Mouse (Mus musculus): ENCODE results near the gene Spag9. TPM values are rescaled to one million over a fixed set of nuclear protein-coding genes. Genes with fewer than 3 reads are reported as not detected.

The Spag9 gene
- polyA plus RNA-seq, 1 experiment from 2014 or later: 17.8 TPM

- peak overlapping the region; percentile 38; the same call in 1 of the 2 replicates for H3K4me2 ChIP-seq (ENCODE audit: low read depth, low read length)
Measured at GRCm38 (mm10) chr11:94161867-94162581, 166.1 kb downstream of the Spag9 start.

GRCm38 (mm10) chr11:94163005-94163767 lies 167.3 kb downstream of the Spag9 start:
- WGBS: 68% methylated on average over 9 of the region's 9 CpGs
- H3K27ac ChIP-seq (ENCODE audit: low read length): peak overlapping the region; percentile 3; the same call in 1 of the 2 replicates
- H3K9ac ChIP-seq (ENCODE audit: low read depth, low read length): no peak overlapping the region
- no peaks in the 10 kb centered on the region for H3K27me3 ChIP-seq (replicated peaks; ENCODE audit: control insufficient read depth, insufficient read depth, low read length)
- no peaks in the 10 kb centered on the region for H3K9me3 ChIP-seq (ENCODE audit: control insufficient read depth, low read length)
- no peaks in the 10 kb centered on the region for H3K36me3 ChIP-seq (ENCODE audit: control insufficient read depth, insufficient read depth, low read length)
- H3K4me1 ChIP-seq (ENCODE audit: control insufficient read depth, insufficient read depth, low read length): peaks cover 37% of the 10 kb centered on the region
- H3K4me2 ChIP-seq (ENCODE audit: low read depth, low read length): no peak overlapping the region
- H3K4me3 ChIP-seq (ENCODE audit: low read length): no peak overlapping the region
- no peak for ATAC-seq

More at GRCm38 (mm10) chr11:94161867-94162581, 166.1 kb downstream of the Spag9 start:
- WGBS: 82% methylated on average over 11 of the region's 11 CpGs
- Histone ChIP-seq H3K9me3 (ENCODE audit: control insufficient read depth, low read length) (no peaks in the 10 kb centered on the region), H3K4me1 (ENCODE audit: control insufficient read depth, insufficient read depth, low read length) (peaks cover 37% of the 10 kb centered on the region), H3K27me3 (replicated peaks; ENCODE audit: control insufficient read depth, insufficient read depth, low read length) (no peaks in the 10 kb centered on the region), H3K9ac (ENCODE audit: low read depth, low read length) (peak overlapping the region; percentile 41; the same call in 1 of the 2 replicates), H3K27ac (ENCODE audit: low read length) (peak overlapping the region; percentile 95), H3K4me3 (ENCODE audit: low read length) (no peak overlapping the region), H3K36me3 (ENCODE audit: control insufficient read depth, insufficient read depth, low read length) (no peaks in the 10 kb centered on the region)
- no peak for ATAC-seq

- H3K4me2 ChIP-seq (ENCODE audit: low read depth, low read length): no peak overlapping the region
- no peak overlapping the region for H3K27ac ChIP-seq (ENCODE audit: low read length)
- no peak overlapping the region for H3K4me3 ChIP-seq (ENCODE audit: low read length)
- no peaks in the 10 kb centered on the region for H3K27me3 ChIP-seq (replicated peaks; ENCODE audit: control insufficient read depth, insufficient read depth, low read length)
- H3K9me3 ChIP-seq (ENCODE audit: control insufficient read depth, low read length): no peaks in the 10 kb centered on the region
- H3K4me1 ChIP-seq (ENCODE audit: control insufficient read depth, insufficient read depth, low read length): peaks cover 14% of the 10 kb centered on the region
- ATAC-seq: no peak
- WGBS: 65% methylated on average over 4 of the region's 4 CpGs
- no peak overlapping the region for H3K9ac ChIP-seq (ENCODE audit: low read depth, low read length)
- H3K36me3 ChIP-seq (ENCODE audit: control insufficient read depth, insufficient read depth, low read length): no peaks in the 10 kb centered on the region
Measured at GRCm38 (mm10) chr11:94165745-94166144, 169.9 kb downstream of the Spag9 start.

- Histone ChIP-seq H3K36me3 (ENCODE audit: control insufficient read depth, insufficient read depth, low read length) (no peaks in the 10 kb centered on the region), H3K4me3 (ENCODE audit: low read length) (no peak overlapping the region), H3K9ac (ENCODE audit: low read depth, low read length) (no peak overlapping the region), H3K27ac (ENCODE audit: low read length) (no peak overlapping the region), H3K4me1 (ENCODE audit: control insufficient read depth, insufficient read depth, low read length) (peaks cover 10% of the 10 kb centered on the region), H3K27me3 (replicated peaks; ENCODE audit: control insufficient read depth, insufficient read depth, low read length) (no peaks in the 10 kb centered on the region), H3K4me2 (ENCODE audit: low read depth, low read length) (no peak overlapping the region), H3K9me3 (ENCODE audit: control insufficient read depth, low read length) (no peaks in the 10 kb centered on the region)
- 54% methylated on average over 5 of the region's 5 CpGs for WGBS
- no peak for ATAC-seq
Measured at GRCm38 (mm10) chr11:94168238-94168637, 172.3 kb downstream of the Spag9 start.

GRCm38 (mm10) chr11:94169596-94169995 lies 173.7 kb downstream of the Spag9 start:
- 71% methylated on average over 5 of the region's 5 CpGs for WGBS
- H3K36me3 ChIP-seq (ENCODE audit: control insufficient read depth, insufficient read depth, low read length): no peaks in the 10 kb centered on the region
- no peak for ATAC-seq
- H3K4me1 ChIP-seq (ENCODE audit: control insufficient read depth, insufficient read depth, low read length): peaks cover 15% of the 10 kb centered on the region
- no peak overlapping the region for H3K9ac ChIP-seq (ENCODE audit: low read depth, low read length)
- H3K4me3 ChIP-seq (ENCODE audit: low read length): no peak overlapping the region
- H3K4me2 ChIP-seq (ENCODE audit: low read depth, low read length): no peak overlapping the region
- no peaks in the 10 kb centered on the region for H3K27me3 ChIP-seq (replicated peaks; ENCODE audit: control insufficient read depth, insufficient read depth, low read length)
- no peak overlapping the region for H3K27ac ChIP-seq (ENCODE audit: low read length)
- no peaks in the 10 kb centered on the region for H3K9me3 ChIP-seq (ENCODE audit: control insufficient read depth, low read length)

- Histone ChIP-seq H3K4me1 (ENCODE audit: control insufficient read depth, insufficient read depth, low read length) (peaks cover 24% of the 10 kb centered on the region), H3K4me2 (ENCODE audit: low read depth, low read length) (no peak overlapping the region), H3K9me3 (ENCODE audit: control insufficient read depth, low read length) (no peaks in the 10 kb centered on the region), H3K36me3 (ENCODE audit: control insufficient read depth, insufficient read depth, low read length) (no peaks in the 10 kb centered on the region), H3K4me3 (ENCODE audit: low read length) (no peak overlapping the region), H3K27me3 (replicated peaks; ENCODE audit: control insufficient read depth, insufficient read depth, low read length) (no peaks in the 10 kb centered on the region), H3K27ac (ENCODE audit: low read length) (peak overlapping the region; percentile 18; the same call in 1 of the 2 replicates), H3K9ac (ENCODE audit: low read depth, low read length) (peak overlapping the region; percentile 43; the same call in 1 of the 2 replicates)
- 87% methylated on average over 5 of the region's 5 CpGs for WGBS
- peak; percentile 27 for ATAC-seq
Measured at GRCm38 (mm10) chr11:94171691-94172090, 175.8 kb downstream of the Spag9 start.

- no peaks in the 10 kb centered on the region for H3K36me3 ChIP-seq (ENCODE audit: control insufficient read depth, insufficient read depth, low read length)
- WGBS: 49% methylated on average over 9 of the region's 9 CpGs
- H3K4me1 ChIP-seq (ENCODE audit: control insufficient read depth, insufficient read depth, low read length): peaks cover 24% of the 10 kb centered on the region
- no peaks in the 10 kb centered on the region for H3K27me3 ChIP-seq (replicated peaks; ENCODE audit: control insufficient read depth, insufficient read depth, low read length)
- peak; percentile 88 for ATAC-seq
- no peak overlapping the region for H3K4me2 ChIP-seq (ENCODE audit: low read depth, low read length)
- H3K9ac ChIP-seq (ENCODE audit: low read depth, low read length): peak overlapping the region; percentile 43; the same call in 1 of the 2 replicates
- no peaks in the 10 kb centered on the region for H3K9me3 ChIP-seq (ENCODE audit: control insufficient read depth, low read length)
- H3K27ac ChIP-seq (ENCODE audit: low read length): peak overlapping the region; percentile 18; the same call in 1 of the 2 replicates
- no peak overlapping the region for H3K4me3 ChIP-seq (ENCODE audit: low read length)
Measured at GRCm38 (mm10) chr11:94172186-94172585, 176.3 kb downstream of the Spag9 start.

GRCm38 (mm10) chr11:94173726-94174146 lies 177.8 kb downstream of the Spag9 start:
- Histone ChIP-seq H3K4me2 (ENCODE audit: low read depth, low read length) (no peak overlapping the region), H3K4me3 (ENCODE audit: low read length) (no peak overlapping the region), H3K4me1 (ENCODE audit: control insufficient read depth, insufficient read depth, low read length) (peaks cover 24% of the 10 kb centered on the region), H3K27me3 (replicated peaks; ENCODE audit: control insufficient read depth, insufficient read depth, low read length) (no peaks in the 10 kb centered on the region), H3K9ac (ENCODE audit: low read depth, low read length) (no peak overlapping the region), H3K27ac (ENCODE audit: low read length) (no peak overlapping the region), H3K9me3 (ENCODE audit: control insufficient read depth, low read length) (no peaks in the 10 kb centered on the region), H3K36me3 (ENCODE audit: control insufficient read depth, insufficient read depth, low read length) (no peaks in the 10 kb centered on the region)
- WGBS: 30% methylated on average over 4 of the region's 4 CpGs
- ATAC-seq: no peak

GRCm38 (mm10) chr11:94175288-94175687 lies 179.4 kb downstream of the Spag9 start:
- Histone ChIP-seq H3K27me3 (replicated peaks; ENCODE audit: control insufficient read depth, insufficient read depth, low read length) (no peaks in the 10 kb centered on the region), H3K9ac (ENCODE audit: low read depth, low read length) (peak overlapping the region; percentile 15; the same call in 1 of the 2 replicates), H3K4me2 (ENCODE audit: low read depth, low read length) (no peak overlapping the region), H3K9me3 (ENCODE audit: control insufficient read depth, low read length) (no peaks in the 10 kb centered on the region), H3K27ac (ENCODE audit: low read length) (0 out of 2 replicates have a peak overlapping the region, but pooled peaks have one; percentile 36), H3K4me3 (ENCODE audit: low read length) (no peak overlapping the region), H3K36me3 (ENCODE audit: control insufficient read depth, insufficient read depth, low read length) (no peaks in the 10 kb centered on the region), H3K4me1 (ENCODE audit: control insufficient read depth, insufficient read depth, low read length) (peaks cover 24% of the 10 kb centered on the region)
- 63% methylated on average over 7 of the region's 7 CpGs for WGBS
- ATAC-seq: peak; percentile 26; the same call in 1 of the 2 replicates
